In the genomic region with DNA sequence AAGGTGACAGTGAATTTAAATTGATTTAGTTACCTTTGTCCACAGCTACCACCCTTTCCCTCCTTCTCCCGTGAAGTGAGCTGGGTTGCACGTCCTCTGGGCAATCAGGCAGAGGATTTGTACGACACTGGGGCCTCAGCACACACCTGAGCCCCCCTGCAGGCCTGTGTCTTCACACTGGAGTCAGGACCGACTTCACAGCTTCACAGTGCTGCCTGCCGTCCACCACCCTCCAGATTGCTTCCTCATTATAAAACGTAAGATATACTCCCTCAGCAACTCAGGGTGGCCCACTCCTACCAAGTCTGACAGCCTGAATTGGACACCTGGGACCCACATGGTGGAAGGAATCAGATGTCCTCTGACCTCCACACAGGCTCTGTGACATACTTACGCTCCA, we compare ENCODE assay signal across 13 mouse cellular contexts. TPM values are rescaled to one million over a fixed set of nuclear protein-coding genes. Genes with fewer than 3 reads are reported as not detected.
A peak's percentile ranks its signal among the peaks of the same experiment; 100 is the strongest.
DNase-seq lines count a peak whose midpoint lies in the region; ATAC-seq and TF ChIP-seq lines count a peak whose summit lies in the region.
"Had no signal": no experiment of that assay in that cellular context is flagged by ENCODE, and none has a peak within 500 bp of the region (broad histone marks: within the 10 kb centered on the region; RNA-seq: fewer than 3 reads in every experiment).

No protein-coding gene starts in this region.

- DNase-seq in forebrain, postnatal 0 days = no peak
- no peak for DNase-seq in liver, embryonic 13.5 days
- peak; percentile 21 for DNase-seq in thymus, postnatal 4 days
- no peak for DNase-seq in thymus, postnatal 14 days
- no peak for DNase-seq in adrenal gland, adult 8-10 months

- H3K4me2 ChIP-seq in forebrain, embryonic 12.5 days = peak overlapping the region; percentile 93; the same call in 1 of the 2 replicates
- no peak overlapping the region for H3K4me2 ChIP-seq in forebrain, postnatal 0 days (ENCODE audit: low read depth)
- no peak overlapping the region for H3K4me2 ChIP-seq in liver, embryonic 13.5 days
- H3K4me2 ChIP-seq in liver, embryonic 12.5 days = no peak overlapping the region
- H3K4me2 ChIP-seq in neural tube, embryonic 14.5 days (ENCODE audit: low read depth, low read length) = no peak overlapping the region

- H3K27ac ChIP-seq in forebrain, embryonic 12.5 days = 0 out of 2 replicates have a peak overlapping the region, but pooled peaks have one; percentile 57
- no peak overlapping the region for H3K27ac ChIP-seq in forebrain, postnatal 0 days (ENCODE audit: low read depth, low read length)
- H3K27ac ChIP-seq in liver, embryonic 13.5 days = no peak overlapping the region; the same call in 1 of the 2 replicates
- H3K27ac ChIP-seq in liver, embryonic 12.5 days = no peak overlapping the region
- no peak overlapping the region for H3K27ac ChIP-seq in neural tube, embryonic 14.5 days (ENCODE audit: low read depth, low read length)
- H3K27ac ChIP-seq: intestine, embryonic 15.5 days; limb, embryonic 15.5 days; neural tube, embryonic 12.5 days had no signal

- peak; percentile 16; the same call in 1 of the 2 replicates for ATAC-seq in forebrain, embryonic 12.5 days (ENCODE audit: low FRiP score)
- no peak for ATAC-seq in forebrain, postnatal 0 days
- no peak for ATAC-seq in liver, embryonic 13.5 days (ENCODE audit: low read depth)
- no peak; the same call in 1 of the 2 replicates for ATAC-seq in liver, embryonic 12.5 days
- ATAC-seq in neural tube, embryonic 14.5 days (ENCODE audit: low read depth) = 0 out of 2 replicates have a peak, but pooled peaks have one; percentile 2

- H3K9me3 ChIP-seq in forebrain, embryonic 12.5 days = no peaks in the 10 kb centered on the region
- H3K9me3 ChIP-seq in forebrain, postnatal 0 days (ENCODE audit: low read length) = no peaks in the 10 kb centered on the region
- no peaks in the 10 kb centered on the region for H3K9me3 ChIP-seq in liver, embryonic 13.5 days (replicated peaks)
- H3K9me3 ChIP-seq in liver, embryonic 12.5 days (replicated peaks) = no peaks in the 10 kb centered on the region
- no peaks in the 10 kb centered on the region for H3K9me3 ChIP-seq in neural tube, embryonic 14.5 days (ENCODE audit: control insufficient read depth, low read length)
- H3K9me3 ChIP-seq: intestine, embryonic 15.5 days; limb, embryonic 15.5 days; megakaryocyte, embryonic 14.5 days; neural tube, embryonic 12.5 days had no signal

- TF ChIP-seq CTCF in forebrain, postnatal 0 days (IDR thresholded peaks at IDR 0.05; ENCODE audit: low read depth) = no peak

- no peak overlapping the region for H3K4me3 ChIP-seq in forebrain, embryonic 12.5 days (replicated peaks)
- H3K4me3 ChIP-seq in forebrain, postnatal 0 days (ENCODE audit: low read depth, low read length) = no peak overlapping the region
- no peak overlapping the region for H3K4me3 ChIP-seq in liver, embryonic 13.5 days (replicated peaks)
- no peak overlapping the region for H3K4me3 ChIP-seq in liver, embryonic 12.5 days
- no peak overlapping the region for H3K4me3 ChIP-seq in neural tube, embryonic 14.5 days (ENCODE audit: low read depth, low read length)

- peaks cover 32% of the 10 kb centered on the region for H3K4me1 ChIP-seq in forebrain, embryonic 12.5 days
- H3K4me1 ChIP-seq in forebrain, postnatal 0 days (ENCODE audit: insufficient read depth) = peaks cover 23% of the 10 kb centered on the region
- peaks cover 49% of the 10 kb centered on the region for H3K4me1 ChIP-seq in liver, embryonic 13.5 days (replicated peaks)
- H3K4me1 ChIP-seq in liver, embryonic 12.5 days = peaks cover 48% of the 10 kb centered on the region
- H3K4me1 ChIP-seq in neural tube, embryonic 14.5 days (ENCODE audit: control insufficient read depth, insufficient read depth, low read length) = peaks cover 19% of the 10 kb centered on the region

- peaks cover 13% of the 10 kb centered on the region for H3K36me3 ChIP-seq in forebrain, embryonic 12.5 days (replicated peaks)
- H3K36me3 ChIP-seq in forebrain, postnatal 0 days (ENCODE audit: insufficient read depth) = peaks cover 7% of the 10 kb centered on the region
- H3K36me3 ChIP-seq in liver, embryonic 13.5 days = peaks cover 6% of the 10 kb centered on the region
- H3K36me3 ChIP-seq in liver, embryonic 12.5 days = peaks cover 19% of the 10 kb centered on the region; the same call in 1 of the 2 replicates
- no peaks in the 10 kb centered on the region for H3K36me3 ChIP-seq in neural tube, embryonic 14.5 days (ENCODE audit: control insufficient read depth, insufficient read depth, low read length)

- no peaks in the 10 kb centered on the region for H3K27me3 ChIP-seq in forebrain, embryonic 12.5 days
- no peaks in the 10 kb centered on the region for H3K27me3 ChIP-seq in forebrain, postnatal 0 days (ENCODE audit: insufficient read depth, low read length)
- no peaks in the 10 kb centered on the region for H3K27me3 ChIP-seq in liver, embryonic 13.5 days
- H3K27me3 ChIP-seq in liver, embryonic 12.5 days (replicated peaks) = no peaks in the 10 kb centered on the region
- no peaks in the 10 kb centered on the region for H3K27me3 ChIP-seq in neural tube, embryonic 14.5 days (ENCODE audit: control insufficient read depth, insufficient read depth, low read length)
- H3K27me3 ChIP-seq: intestine, embryonic 15.5 days; limb, embryonic 15.5 days; megakaryocyte, embryonic 14.5 days; neural tube, embryonic 12.5 days had no signal

- 65% methylated on average over 7 of the region's 7 CpGs for WGBS in forebrain, embryonic 12.5 days
- 69% methylated on average over 7 of the region's 7 CpGs for WGBS in forebrain, postnatal 0 days
- WGBS in liver, embryonic 13.5 days (ENCODE audit: insufficient replicate concordance) = 61% methylated on average over 7 of the region's 7 CpGs
- 67% methylated on average over 7 of the region's 7 CpGs for WGBS in liver, embryonic 12.5 days (ENCODE audit: insufficient replicate concordance)
- 52% methylated on average over 7 of the region's 7 CpGs for WGBS in neural tube, embryonic 14.5 days

- H3K9ac ChIP-seq in forebrain, embryonic 12.5 days = no peak overlapping the region
- H3K9ac ChIP-seq in forebrain, postnatal 0 days = no peak overlapping the region
- peak overlapping the region; percentile 26 for H3K9ac ChIP-seq in liver, embryonic 13.5 days
- H3K9ac ChIP-seq in liver, embryonic 12.5 days = no peak overlapping the region
- no peak overlapping the region for H3K9ac ChIP-seq in neural tube, embryonic 14.5 days (replicated peaks; ENCODE audit: low read depth, low read length)
- H3K9ac ChIP-seq: intestine, embryonic 15.5 days; limb, embryonic 15.5 days; neural tube, embryonic 12.5 days had no signal

RNA-seq across cellular contexts. Expression of a gene that starts 0.9 kb away (rescaled TPM):
- 51.5 and 56.8 TPM in 2 replicates for polyA plus RNA-seq in forebrain, embryonic 12.5 days (2016; fragmentation: Nextera tagmentation; extraction: Ambion mirVana)
- total RNA-seq in forebrain, postnatal 0 days (2014; rRNA removed) = 108 and 131 TPM in 2 replicates
- polyA plus RNA-seq in forebrain, postnatal 0 days (2015; fragmentation: Nextera tagmentation; extraction: Ambion mirVana) = 118 and 133 TPM in 2 replicates
- polyA plus RNA-seq in liver, embryonic 13.5 days (2015; fragmentation: Nextera tagmentation; extraction: Ambion mirVana) = 19.0 and 19.3 TPM in 2 replicates
- 23.7 and 25.0 TPM in 2 replicates for polyA plus RNA-seq in liver, embryonic 12.5 days (2016; fragmentation: Nextera tagmentation; extraction: Ambion mirVana)
- polyA plus RNA-seq in neural tube, embryonic 14.5 days (2014; fragmentation: Nextera tagmentation; extraction: Ambion mirVana) = 85.0 and 85.9 TPM in 2 replicates
- 100 to 1,000 TPM; 117 to 195 (median 156) TPM for total RNA-seq in adrenal gland, adult 8-10 months (2022)

RNA-seq across cellular contexts. Expression of a gene that starts 7.6 kb away (rescaled TPM):
- 1.4 and 1.5 TPM in 2 replicates for polyA plus RNA-seq in forebrain, embryonic 12.5 days (2016; fragmentation: Nextera tagmentation; extraction: Ambion mirVana)
- 1.2 and 2.5 TPM in 2 replicates for total RNA-seq in forebrain, postnatal 0 days (2014; rRNA removed)
- polyA plus RNA-seq in forebrain, postnatal 0 days (2015; fragmentation: Nextera tagmentation; extraction: Ambion mirVana) = 0.93 and 0.97 TPM in 2 replicates
- polyA plus RNA-seq in liver, embryonic 13.5 days (2015; fragmentation: Nextera tagmentation; extraction: Ambion mirVana) = 0.37 and 0.64 TPM in 2 replicates
- 0.54 and 0.78 TPM in 2 replicates for polyA plus RNA-seq in liver, embryonic 12.5 days (2016; fragmentation: Nextera tagmentation; extraction: Ambion mirVana)
- 1.8 and 2.4 TPM in 2 replicates for polyA plus RNA-seq in neural tube, embryonic 14.5 days (2014; fragmentation: Nextera tagmentation; extraction: Ambion mirVana)
- total RNA-seq in adrenal gland, adult 8-10 months (2022) = 1 to 10 TPM; 1.8 to 9.2 (median 5.6) TPM

RNA-seq across cellular contexts. Expression of a gene that starts 18.2 kb away (rescaled TPM):
- polyA plus RNA-seq in forebrain, embryonic 12.5 days (2016; fragmentation: Nextera tagmentation; extraction: Ambion mirVana) = 91.8 and 92.7 TPM in 2 replicates
- 162 and 237 TPM in 2 replicates for total RNA-seq in forebrain, postnatal 0 days (2014; rRNA removed)
- 223 and 250 TPM in 2 replicates for polyA plus RNA-seq in forebrain, postnatal 0 days (2015; fragmentation: Nextera tagmentation; extraction: Ambion mirVana)
- polyA plus RNA-seq in liver, embryonic 13.5 days (2015; fragmentation: Nextera tagmentation; extraction: Ambion mirVana) = 68.4 and 77.3 TPM in 2 replicates
- 77.2 and 78.5 TPM in 2 replicates for polyA plus RNA-seq in liver, embryonic 12.5 days (2016; fragmentation: Nextera tagmentation; extraction: Ambion mirVana)
- polyA plus RNA-seq in neural tube, embryonic 14.5 days (2014; fragmentation: Nextera tagmentation; extraction: Ambion mirVana) = 219 and 246 TPM in 2 replicates
- total RNA-seq in adrenal gland, adult 8-10 months (2022) = 100 to 1,000 TPM; 114 to 148 (median 125) TPM

RNA-seq across cellular contexts. Expression of a gene that starts 22.7 kb away (rescaled TPM):
- 0.33 and 0.56 TPM in 2 replicates for polyA plus RNA-seq in forebrain, embryonic 12.5 days (2016; fragmentation: Nextera tagmentation; extraction: Ambion mirVana)
- total RNA-seq in forebrain, postnatal 0 days (2014; rRNA removed) = 0.31 and 0.38 TPM in 2 replicates
- polyA plus RNA-seq in forebrain, postnatal 0 days (2015; fragmentation: Nextera tagmentation; extraction: Ambion mirVana) = 0.10 and 0.11 TPM in 2 replicates
- 0.35 and 0.45 TPM in 2 replicates for polyA plus RNA-seq in liver, embryonic 13.5 days (2015; fragmentation: Nextera tagmentation; extraction: Ambion mirVana)
- 0.33 and 0.50 TPM in 2 replicates for polyA plus RNA-seq in liver, embryonic 12.5 days (2016; fragmentation: Nextera tagmentation; extraction: Ambion mirVana)
- polyA plus RNA-seq in neural tube, embryonic 14.5 days (2014; fragmentation: Nextera tagmentation; extraction: Ambion mirVana) = 0.27 and 0.55 TPM in 2 replicates
- total RNA-seq in adrenal gland, adult 8-10 months (2022) = under 1 TPM in 3 of 4 experiments, not detected in 1; 0.35 to 0.74 (median 0.56) TPM
- polyA plus RNA-seq: heart, postnatal 0 days had no signal

RNA-seq across cellular contexts. Expression of a gene that starts 33.8 kb away (rescaled TPM):
- 310 and 320 TPM in 2 replicates for polyA plus RNA-seq in forebrain, embryonic 12.5 days (2016; fragmentation: Nextera tagmentation; extraction: Ambion mirVana)
- 114 and 119 TPM in 2 replicates for total RNA-seq in forebrain, postnatal 0 days (2014; rRNA removed)
- 161 and 172 TPM in 2 replicates for polyA plus RNA-seq in forebrain, postnatal 0 days (2015; fragmentation: Nextera tagmentation; extraction: Ambion mirVana)
- polyA plus RNA-seq in liver, embryonic 13.5 days (2015; fragmentation: Nextera tagmentation; extraction: Ambion mirVana) = 133 and 141 TPM in 2 replicates
- 191 and 205 TPM in 2 replicates for polyA plus RNA-seq in liver, embryonic 12.5 days (2016; fragmentation: Nextera tagmentation; extraction: Ambion mirVana)
- 154 and 168 TPM in 2 replicates for polyA plus RNA-seq in neural tube, embryonic 14.5 days (2014; fragmentation: Nextera tagmentation; extraction: Ambion mirVana)
- total RNA-seq in adrenal gland, adult 8-10 months (2022) = 100 to 1,000 TPM in 1 of 4 experiments, 10 to 100 TPM in 3; 85.9 to 100 (median 94.9) TPM

Comparison
In these comparisons a context has a peak if more than half of its experiments do, and no peak if none do; other contexts are left out.
1. ATAC-seq: peak in forebrain, embryonic 12.5 days (single experiment) and neural tube, embryonic 14.5 days (single experiment); none in forebrain, postnatal 0 days (single experiment), liver, embryonic 13.5 days (single experiment) and liver, embryonic 12.5 days (single experiment).